Mouse (Mus musculus) frontal cortex, postnatal 14 days (tissue): ENCODE data around the gene Iqcf4.

Experiments used
- DNase-seq, 2 experiments: peaks; one replicate each; pipeline ENCODE4 v3.0.0; 2022; ENCODE audit warnings: low spot score in 2 of 2

The Iqcf4 gene

GRCm38 (mm10) chr9:106519433-106519832, 51.4 kb downstream of the Iqcf4 start:
- DNase-seq = no peak
